Mouse (Mus musculus) yolk sac, embryonic 10.5 days (tissue): ENCODE data around the gene Usp30.
A peak's percentile ranks its signal among the peaks of the same experiment; 100 is the strongest.

ENCODE experiments used
- DNase-seq: peaks from one replicate; pipeline ENCODE4 v3.0.0-alpha.2; 2017; ENCODE audit warnings: low spot score

Gene Usp30

GRCm38 (mm10) chr5:114066601-114067000 lies 1.3 kb downstream of the Usp30 start:
- DNase-seq, result no peak

- no peak for DNase-seq
Observed at GRCm38 (mm10) chr5:114067543-114067942, 2.3 kb downstream of the Usp30 start.

GRCm38 (mm10) chr5:114067982-114068381 lies 2.7 kb downstream of the Usp30 start:
- no peak for DNase-seq

- no peak for DNase-seq
Observed at GRCm38 (mm10) chr5:114070858-114071257, 5.6 kb downstream of the Usp30 start.

- no peak for DNase-seq
Observed at GRCm38 (mm10) chr5:114072262-114072661, 7.0 kb downstream of the Usp30 start.

GRCm38 (mm10) chr5:114077009-114077408 lies 11.7 kb downstream of the Usp30 start:
- DNase-seq, result no peak

GRCm38 (mm10) chr5:114085501-114085900 lies 20.2 kb downstream of the Usp30 start:
- DNase-seq, result no peak

- no peak for DNase-seq
Observed at GRCm38 (mm10) chr5:114087875-114088480, 22.7 kb downstream of the Usp30 start.

- no peak for DNase-seq
Observed at GRCm38 (mm10) chr5:114090421-114091013, 25.3 kb downstream of the Usp30 start.

GRCm38 (mm10) chr5:114091057-114091807 lies 26.0 kb downstream of the Usp30 start, which contains the start of gene Svop:
Svop (minus strand) TSS chr5:114091570.
- DNase-seq, result peak; percentile 74

GRCm38 (mm10) chr5:114099709-114100389 lies 34.6 kb downstream of the Usp30 start:
- peak; percentile 90 for DNase-seq

- no peak for DNase-seq
Observed at GRCm38 (mm10) chr5:114100390-114101099, 35.3 kb downstream of the Usp30 start.

- DNase-seq, result no peak
Observed at GRCm38 (mm10) chr5:114101873-114102272, 36.6 kb downstream of the Usp30 start.

- no peak for DNase-seq
Observed at GRCm38 (mm10) chr5:114102807-114103206, 37.5 kb downstream of the Usp30 start.

GRCm38 (mm10) chr5:114106391-114106935 lies 41.2 kb downstream of the Usp30 start:
- no peak for DNase-seq

GRCm38 (mm10) chr5:114113334-114113733 lies 48.1 kb downstream of the Usp30 start:
- DNase-seq, result no peak

- DNase-seq, result no peak
Observed at GRCm38 (mm10) chr5:114115030-114115429, 49.8 kb downstream of the Usp30 start.

- DNase-seq, result no peak
Observed at GRCm38 (mm10) chr5:114116586-114116985, 51.3 kb downstream of the Usp30 start.

GRCm38 (mm10) chr5:114119806-114120205 lies 54.5 kb downstream of the Usp30 start:
- no peak for DNase-seq

GRCm38 (mm10) chr5:114126008-114126407 lies 60.7 kb downstream of the Usp30 start:
- no peak for DNase-seq

GRCm38 (mm10) chr5:114126499-114127244 lies 61.4 kb downstream of the Usp30 start:
- DNase-seq, result no peak
